Mouse (Mus musculus) liver, embryonic 11.5 days (tissue): ENCODE measurements around the gene Rfc5. TPM values are rescaled to one million over a fixed set of nuclear protein-coding genes. Genes with fewer than 3 reads are reported as not detected.

Experiments used
- polyA plus RNA-seq: library from polyadenylated mRNA; unstranded; fragments of >200 nt; fragmentation: Nextera tagmentation; extraction: Ambion mirVana; gene quantifications from 2 replicates; pipeline ENCODE4 v1.2.1, GENCODE M21; 2014

The Rfc5 gene
- polyA plus RNA-seq, 1 experiment from 2014 or later = 121 TPM

Other genes with a start within 250 kb of the Rfc5 start
- gene Pebp1, start 101.4 kb downstream of the Rfc5 start, polyA plus RNA-seq = 572 and 580 TPM in 2 replicates
- gene Vsig10, start 70.0 kb downstream of the Rfc5 start, polyA plus RNA-seq = 1.4 and 2.2 TPM in 2 replicates
- gene Wsb2, start 31.7 kb downstream of the Rfc5 start, polyA plus RNA-seq = 36.3 and 45.8 TPM in 2 replicates
- gene Ksr2, start 25.0 kb upstream of the Rfc5 start, polyA plus RNA-seq = 0.01 and 0.17 TPM in 2 replicates